Mouse (Mus musculus): Measurements from ENCODE around the gene Abcb9.

DNA sequence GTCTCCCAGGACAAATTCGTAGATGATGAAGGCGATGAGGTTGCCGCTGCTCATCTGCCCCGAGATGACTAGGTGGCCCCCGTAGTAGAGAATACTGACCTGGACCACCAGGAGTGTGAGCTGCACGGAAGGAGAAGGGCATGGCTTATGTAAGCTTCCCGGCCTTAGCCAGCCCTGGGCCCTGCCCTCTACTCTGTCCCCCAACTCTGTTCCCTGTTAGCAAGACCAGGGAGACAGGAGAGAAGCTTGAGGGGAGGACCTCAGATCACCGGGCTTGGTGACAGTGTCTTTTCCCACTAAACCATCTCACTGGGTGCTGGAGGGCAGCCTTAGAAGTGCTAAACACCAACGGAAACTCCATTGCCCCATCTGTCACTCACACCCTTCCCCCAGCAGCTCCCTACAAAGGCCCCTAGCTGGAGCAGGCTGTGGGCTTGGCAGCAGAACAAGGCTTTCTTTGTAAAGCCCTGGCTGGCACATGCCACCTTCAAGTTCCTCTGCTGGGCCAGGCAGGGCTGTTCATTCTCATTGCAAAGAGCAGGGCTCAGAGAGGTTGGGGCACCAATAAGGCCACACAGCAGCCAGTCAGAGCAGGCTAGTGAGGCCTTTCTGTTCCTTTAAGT lies 16.7 kb downstream of the Abcb9 start:
- TF ChIP-seq POLR2A (IDR thresholded peaks at IDR 0.05; ENCODE audit: low read depth, low read length) (no peak), CTCF (IDR thresholded peaks at IDR 0.05; ENCODE audit: borderline replicate concordance, insufficient read depth, low read length) (no peak)
